Mouse (Mus musculus): Measurements from ENCODE around the gene Plcz1. TPM values are rescaled to one million over a fixed set of nuclear protein-coding genes. Genes with fewer than 3 reads are reported as not detected.
A peak's percentile ranks its signal among the peaks of the same experiment; 100 is the strongest.

The Plcz1 gene
- polyA plus RNA-seq (2015; fragmentation: Nextera tagmentation; extraction: Ambion mirVana), result not detected in 2 replicates

- no peaks in the 10 kb centered on the region for H3K4me1 ChIP-seq (ENCODE audit: insufficient read depth, low read depth, low read length)
- 83% methylated on average over 5 of the region's 5 CpGs for WGBS
- H3K36me3 ChIP-seq (ENCODE audit: insufficient read depth, low read length), result no peaks in the 10 kb centered on the region
- H3K27me3 ChIP-seq (replicated peaks; ENCODE audit: insufficient read depth, low read length), result no peaks in the 10 kb centered on the region
- TF ChIP-seq EP300 (IDR thresholded peaks at IDR 0.05), result no peak
- TF ChIP-seq CTCF (IDR thresholded peaks at IDR 0.05), result no peak
- H3K4me3 ChIP-seq (ENCODE audit: low read depth, low read length), result no peak within 1 kb of the TSS
- no peak within 1 kb of the TSS for H3K4me2 ChIP-seq (replicated peaks; ENCODE audit: low read depth, low read length)
- H3K9ac ChIP-seq (replicated peaks; ENCODE audit: low read depth), result no peak within 1 kb of the TSS
- no peak within 1 kb of the TSS for H3K27ac ChIP-seq (ENCODE audit: low read length)
- no peak for ATAC-seq
- DNase-seq (ENCODE audit: low spot score), result no peak
- no peaks in the 10 kb centered on the region for H3K9me3 ChIP-seq (ENCODE audit: low read length)
Observed at GRCm38 (mm10) chr6:140041357-140041756, at the start of gene Plcz1. Gene Plcz1 (minus strand): TSS chr6:140041457.

- no peak overlapping the region for H3K4me2 ChIP-seq (replicated peaks; ENCODE audit: low read depth, low read length)
- WGBS, result 60% methylated on average over 5 of the region's 5 CpGs
- no peak overlapping the region for H3K27ac ChIP-seq (ENCODE audit: low read length)
Observed at GRCm38 (mm10) chr6:140089855-140090254, 48.6 kb upstream of the Plcz1 start.

GRCm38 (mm10) chr6:140081739-140082138 is 40.5 kb upstream of the Plcz1 start:
- no peak overlapping the region for H3K4me2 ChIP-seq (replicated peaks; ENCODE audit: low read depth, low read length)
- no peak overlapping the region for H3K4me3 ChIP-seq (ENCODE audit: low read depth, low read length)
- WGBS, result 79% methylated on average over 3 of the region's 3 CpGs
- no peaks in the 10 kb centered on the region for H3K4me1 ChIP-seq (ENCODE audit: insufficient read depth, low read depth, low read length)
- no peak overlapping the region for H3K9ac ChIP-seq (replicated peaks; ENCODE audit: low read depth)
- ATAC-seq (peak; percentile 16; the same call in 1 of the 2 replicates), DNase-seq (ENCODE audit: low spot score) (no peak)
- H3K36me3 ChIP-seq (ENCODE audit: insufficient read depth, low read length), result no peaks in the 10 kb centered on the region
- no peaks in the 10 kb centered on the region for H3K27me3 ChIP-seq (replicated peaks; ENCODE audit: insufficient read depth, low read length)
- peak; percentile 59 for TF ChIP-seq CTCF (IDR thresholded peaks at IDR 0.05)
- TF ChIP-seq EP300 (IDR thresholded peaks at IDR 0.05), result no peak
- H3K27ac ChIP-seq (ENCODE audit: low read length), result no peak overlapping the region
- H3K9me3 ChIP-seq (ENCODE audit: low read length), result no peaks in the 10 kb centered on the region

More at GRCm38 (mm10) chr6:140089855-140090254, 48.6 kb upstream of the Plcz1 start:
- ATAC-seq (no peak), DNase-seq (ENCODE audit: low spot score) (no peak)
- H3K36me3 ChIP-seq (ENCODE audit: insufficient read depth, low read length), result no peaks in the 10 kb centered on the region
- no peaks in the 10 kb centered on the region for H3K27me3 ChIP-seq (replicated peaks; ENCODE audit: insufficient read depth, low read length)
- H3K9ac ChIP-seq (replicated peaks; ENCODE audit: low read depth), result no peak overlapping the region
- no peak overlapping the region for H3K4me3 ChIP-seq (ENCODE audit: low read depth, low read length)
- H3K4me1 ChIP-seq (ENCODE audit: insufficient read depth, low read depth, low read length), result no peaks in the 10 kb centered on the region
- no peak for TF ChIP-seq EP300 (IDR thresholded peaks at IDR 0.05)
- no peak for TF ChIP-seq CTCF (IDR thresholded peaks at IDR 0.05)
- H3K9me3 ChIP-seq (ENCODE audit: low read length), result no peaks in the 10 kb centered on the region

- Histone ChIP-seq H3K4me1 (ENCODE audit: insufficient read depth, low read depth, low read length) (no peaks in the 10 kb centered on the region), H3K4me3 (ENCODE audit: low read depth, low read length) (no peak overlapping the region), H3K9ac (replicated peaks; ENCODE audit: low read depth) (no peak overlapping the region), H3K4me2 (replicated peaks; ENCODE audit: low read depth, low read length) (no peak overlapping the region), H3K9me3 (ENCODE audit: low read length) (no peaks in the 10 kb centered on the region), H3K36me3 (ENCODE audit: insufficient read depth, low read length) (no peaks in the 10 kb centered on the region), H3K27me3 (replicated peaks; ENCODE audit: insufficient read depth, low read length) (no peaks in the 10 kb centered on the region), H3K27ac (ENCODE audit: low read length) (no peak overlapping the region)
- TF ChIP-seq EP300 (IDR thresholded peaks at IDR 0.05) (no peak), CTCF (IDR thresholded peaks at IDR 0.05) (no peak)
- no peak for DNase-seq (ENCODE audit: low spot score)
- WGBS, result 65% methylated on average over 7 of the region's 7 CpGs
- no peak for ATAC-seq
Observed at GRCm38 (mm10) chr6:140080933-140081332, 39.7 kb upstream of the Plcz1 start.

- 77% methylated on average over 8 of the region's 8 CpGs for WGBS
- DNase-seq (ENCODE audit: low spot score), result no peak
- ATAC-seq, result no peak
- Histone ChIP-seq H3K4me2 (replicated peaks; ENCODE audit: low read depth, low read length) (no peak overlapping the region), H3K4me3 (ENCODE audit: low read depth, low read length) (no peak overlapping the region), H3K9ac (replicated peaks; ENCODE audit: low read depth) (no peak overlapping the region), H3K36me3 (ENCODE audit: insufficient read depth, low read length) (no peaks in the 10 kb centered on the region), H3K4me1 (ENCODE audit: insufficient read depth, low read depth, low read length) (no peaks in the 10 kb centered on the region), H3K27ac (ENCODE audit: low read length) (no peak overlapping the region), H3K9me3 (ENCODE audit: low read length) (no peaks in the 10 kb centered on the region), H3K27me3 (replicated peaks; ENCODE audit: insufficient read depth, low read length) (no peaks in the 10 kb centered on the region)
- no peak for TF ChIP-seq EP300 (IDR thresholded peaks at IDR 0.05)
- no peak for TF ChIP-seq CTCF (IDR thresholded peaks at IDR 0.05)
Observed at GRCm38 (mm10) chr6:140069177-140069576, 27.9 kb upstream of the Plcz1 start.

GRCm38 (mm10) chr6:140054271-140054928 is 13.1 kb upstream of the Plcz1 start:
- Histone ChIP-seq H3K9me3 (ENCODE audit: low read length) (no peaks in the 10 kb centered on the region), H3K27me3 (replicated peaks; ENCODE audit: insufficient read depth, low read length) (no peaks in the 10 kb centered on the region), H3K9ac (replicated peaks; ENCODE audit: low read depth) (no peak overlapping the region), H3K4me2 (replicated peaks; ENCODE audit: low read depth, low read length) (no peak overlapping the region), H3K36me3 (ENCODE audit: insufficient read depth, low read length) (no peaks in the 10 kb centered on the region), H3K4me1 (ENCODE audit: insufficient read depth, low read depth, low read length) (no peaks in the 10 kb centered on the region), H3K27ac (ENCODE audit: low read length) (no peak overlapping the region), H3K4me3 (ENCODE audit: low read depth, low read length) (no peak overlapping the region)
- no peak for DNase-seq (ENCODE audit: low spot score)
- ATAC-seq, result no peak
- WGBS, result 76% methylated on average over 5 of the region's 5 CpGs
- TF ChIP-seq CTCF (IDR thresholded peaks at IDR 0.05) (no peak), EP300 (IDR thresholded peaks at IDR 0.05) (no peak)
